Mouse (Mus musculus) liver, postnatal 0 days (tissue): ENCODE measurements around the gene Ppef1.
"Not testable (repeated sequence)": the region's sequence is repeated elsewhere in the genome, so short reads cannot be mapped to it uniquely, and the experiment has no call there.

ENCODE experiments used
- CTCF ChIP-seq: sonication (generic); IDR thresholded peaks from 2 replicates; pipeline ENCODE4 v1.5.1; 2016; ENCODE audit warnings: antibody characterized with exemption, low read depth
- EP300 ChIP-seq: IDR thresholded peaks from 2 replicates; pipeline ENCODE4 v1.6.1; 2016; ENCODE audit warnings: antibody characterized with exemption, low read depth, mild to moderate bottlenecking

DNA sequence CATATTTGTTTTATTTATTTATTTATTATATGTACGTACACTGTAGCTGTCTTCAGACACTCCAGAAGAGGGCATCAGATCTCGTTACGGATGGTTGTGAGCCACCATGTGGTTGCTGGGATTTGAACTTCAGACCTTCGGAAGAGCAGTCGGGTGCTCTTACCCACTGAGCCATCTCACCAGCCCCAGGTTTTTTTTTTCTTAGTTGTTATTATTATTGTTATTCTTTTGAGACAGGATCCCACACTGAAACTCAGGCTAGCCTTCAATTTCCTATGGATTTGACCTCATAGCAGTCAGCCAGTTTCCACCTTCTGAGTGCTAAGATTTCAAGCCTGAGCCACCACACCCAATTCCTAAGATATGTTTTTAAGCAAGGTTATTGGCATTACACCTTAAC is 34.1 kb upstream of the Ppef1 start:
- not testable (repeated sequence) for TF ChIP-seq CTCF, EP300
